Mouse (Mus musculus) heart, adult 18-20 months (tissue): ENCODE data around the gene Zcwpw1. TPM values are rescaled to one million over a fixed set of nuclear protein-coding genes. Genes with fewer than 3 reads are reported as not detected.
"Not testable (repeated sequence)": the region's sequence is repeated elsewhere in the genome, so short reads cannot be mapped to it uniquely, and the experiment has no call there.

Experiments
- DNase-seq, 2 experiments: peaks; one replicate each; pipeline ENCODE4 v3.0.0; 2021 to 2022; ENCODE audit warnings: mixed read lengths in 1 of 2
- long read RNA-seq, 2 experiments: library from polyadenylated mRNA; stranded (forward); transcript quantifications; one replicate each; pipeline ENCODE4 v2.0.0; 2021
- total RNA-seq, 2 experiments: library from RNA; stranded (reverse); gene quantifications; 2 replicates each; pipeline ENCODE4 v1.2.3; 2021

The Zcwpw1 gene
- total RNA-seq = under 1 TPM; 0.22 to 0.72 TPM
- long read RNA-seq, experiment 1, partial matches to known transcripts = 1 of 1 reads
- long read RNA-seq, experiment 1, other reads (novel, unspliced or antisense) = 0 of 1 reads
- long read RNA-seq, experiment 2, partial matches to known transcripts = 1 of 1 reads
- long read RNA-seq, experiment 2, other reads (novel, unspliced or antisense) = 0 of 1 reads

DNA sequence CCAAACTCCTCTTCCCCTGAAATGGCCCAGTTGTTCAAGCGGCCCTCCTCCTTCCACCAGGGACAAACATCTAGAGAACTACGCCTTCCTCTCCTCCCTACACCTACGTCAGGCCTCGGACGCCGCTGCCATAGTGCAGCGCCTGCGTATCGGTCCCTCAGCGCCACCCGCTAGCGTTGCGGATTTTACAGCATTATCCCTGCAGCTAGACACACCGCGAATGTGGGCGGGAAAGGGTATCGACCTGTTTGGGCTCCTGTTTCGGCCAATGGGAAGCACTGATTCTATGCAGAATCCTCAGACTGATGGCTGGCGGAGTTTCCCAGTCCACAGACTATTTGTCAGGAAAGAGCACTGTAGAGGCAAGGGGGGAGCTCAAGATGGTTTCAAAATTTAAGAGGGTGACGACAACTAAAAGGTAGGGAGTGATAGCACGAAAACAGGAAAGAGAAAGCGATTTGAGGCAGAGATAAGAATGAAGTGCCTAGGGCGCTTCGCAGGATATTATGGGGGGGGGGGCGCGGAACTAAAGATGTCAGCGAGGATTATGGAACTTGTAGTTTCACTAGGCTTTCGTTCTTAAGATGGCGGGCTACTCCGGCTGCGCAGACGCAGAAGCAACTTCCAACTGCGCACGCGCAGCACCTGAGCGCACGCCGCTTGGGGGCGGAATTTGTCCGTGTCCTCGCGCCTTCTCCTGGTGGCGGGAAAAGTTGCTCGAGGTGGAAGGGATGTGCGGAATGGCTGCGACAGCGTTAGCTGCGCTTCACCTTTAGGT is at the start of gene Zcwpw1, which contains the start of gene Mepce:
Zcwpw1 (plus strand) TSS at position 648 of the 778 bp plus-strand sequence.
Mepce (minus strand) TSS at position 505 of the 778 bp plus-strand sequence.
- peak; percentile 96 to 97 for DNase-seq

DNA sequence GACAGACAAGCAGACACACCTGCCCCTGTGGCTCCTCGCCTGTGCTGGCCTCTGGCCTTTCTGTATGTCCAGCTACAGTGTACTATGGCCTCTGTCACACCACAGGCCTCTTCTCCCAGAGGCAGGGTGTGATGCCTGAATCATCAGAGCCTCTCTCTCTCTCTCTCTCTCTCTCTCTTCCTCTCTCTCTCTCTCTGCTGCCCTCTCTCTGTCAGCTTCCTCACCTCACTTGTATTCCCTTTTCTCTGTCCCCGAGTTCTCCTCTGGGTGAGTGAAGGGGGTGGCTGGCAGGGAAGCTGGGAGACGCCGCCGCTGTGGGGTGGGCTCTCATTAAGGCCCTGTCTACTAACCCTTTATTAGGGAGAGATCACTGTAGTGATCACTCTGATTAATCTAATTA is 49.1 kb upstream of the Zcwpw1 start:
- no peak for DNase-seq

DNA sequence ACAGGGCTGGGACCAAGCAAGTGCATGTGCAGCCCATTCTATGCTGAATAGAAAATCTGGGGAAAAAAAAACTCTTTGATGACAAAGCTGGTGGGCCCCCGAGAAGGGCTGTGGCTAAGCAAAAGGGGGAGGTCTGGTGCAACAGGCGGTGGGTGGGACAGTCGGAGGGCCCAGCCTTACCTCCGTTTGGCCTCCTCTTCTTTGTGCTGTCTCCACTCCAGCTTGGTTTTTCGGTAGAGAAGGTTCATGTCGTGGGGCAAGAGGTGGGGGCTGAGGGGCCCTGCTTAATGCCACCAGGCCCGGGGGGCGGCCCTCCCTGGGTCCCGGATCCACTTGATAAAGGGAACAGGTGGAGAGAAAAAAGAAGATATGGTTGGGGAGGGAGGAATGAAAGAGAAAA is 48.1 kb upstream of the Zcwpw1 start:
- no peak for DNase-seq

DNA sequence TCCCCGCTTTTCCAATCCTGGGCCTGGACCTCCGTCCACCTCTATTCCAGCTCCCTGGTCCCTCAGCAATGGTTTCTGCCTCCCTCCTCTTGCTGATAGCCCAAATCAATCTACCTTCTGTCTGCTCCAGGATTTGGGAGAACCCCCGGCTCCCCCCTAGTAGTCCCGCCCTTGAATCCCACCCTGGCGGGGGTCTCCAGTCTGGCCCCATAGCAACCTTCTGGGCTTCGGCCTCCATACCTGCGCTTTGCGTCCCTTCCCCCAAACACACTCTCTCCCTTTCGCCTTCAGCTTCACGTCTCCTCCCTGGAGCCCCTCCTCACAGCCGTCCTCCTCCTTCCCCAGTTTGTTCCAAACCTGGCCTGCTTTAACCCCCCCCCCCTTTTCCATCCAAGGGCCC is 47.1 kb upstream of the Zcwpw1 start:
- no peak for DNase-seq

DNA sequence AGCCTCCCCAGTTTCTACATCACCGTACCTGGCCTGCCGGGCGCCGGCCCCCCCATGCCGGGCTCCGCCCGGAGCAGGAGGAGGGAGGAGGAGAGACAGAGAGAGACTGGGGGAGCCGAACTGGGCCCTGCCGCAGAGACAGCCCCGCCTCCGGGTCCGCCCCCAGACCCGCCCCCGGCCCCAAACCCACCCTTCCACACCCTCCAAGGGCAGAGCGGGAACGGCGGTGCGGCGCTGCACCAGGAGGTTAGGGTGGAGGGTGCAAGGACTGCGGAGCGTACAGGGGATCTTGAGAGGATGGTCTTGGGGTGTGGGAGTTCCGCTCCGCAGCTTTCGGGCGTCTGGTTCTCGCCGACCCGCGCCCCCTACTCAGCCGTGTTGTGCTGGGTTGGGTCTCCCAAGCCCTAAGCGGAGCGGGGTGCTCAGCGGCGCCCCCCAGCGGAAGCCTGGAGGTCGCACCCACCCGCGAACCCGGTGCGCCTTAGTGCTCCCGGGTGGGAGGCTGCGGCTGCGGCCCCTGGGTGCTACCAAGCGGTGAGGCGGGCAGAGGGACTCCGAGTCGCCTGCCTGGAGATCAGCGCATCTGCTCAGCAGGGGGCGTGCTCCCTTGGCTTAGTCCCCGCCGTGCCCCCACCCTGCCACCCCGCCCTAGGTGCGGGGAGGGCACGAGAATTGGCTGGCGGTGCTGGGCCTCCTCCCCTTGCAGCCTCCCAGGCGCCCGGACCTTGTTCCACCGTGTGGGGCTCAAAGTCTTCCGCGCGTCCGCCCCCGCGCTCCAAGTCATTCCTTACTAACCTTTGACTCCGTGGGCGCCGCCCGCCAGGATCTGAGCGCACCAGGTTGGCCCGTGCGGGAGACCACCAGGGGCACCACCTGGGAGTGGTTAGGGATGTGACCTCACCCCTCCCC is 46.3 kb upstream of the Zcwpw1 start, which contains the start of gene Nyap1:
Nyap1 (minus strand) TSS at position 585 of the 909 bp plus-strand sequence.
- DNase-seq = peak; percentile 75 to 87

DNA sequence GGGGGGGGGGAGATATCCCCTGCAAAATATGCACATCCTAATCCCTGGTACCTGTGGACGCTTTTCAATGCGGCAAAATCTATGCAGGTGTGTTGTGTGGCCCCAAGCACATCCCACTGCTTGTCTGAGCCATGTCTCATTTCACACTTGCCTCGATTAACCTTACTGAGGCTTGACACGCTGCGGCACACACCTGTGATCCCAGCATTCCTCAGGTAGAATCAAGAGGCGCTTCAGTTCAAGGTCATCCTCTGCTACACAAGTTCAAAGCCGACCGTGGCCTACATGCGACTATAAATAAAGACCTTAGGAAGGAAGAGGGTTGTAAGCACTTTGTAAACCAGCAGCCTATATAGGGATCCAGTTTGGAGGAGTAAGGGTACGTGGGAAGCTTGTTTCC is 45.5 kb upstream of the Zcwpw1 start:
- no peak for DNase-seq

DNA sequence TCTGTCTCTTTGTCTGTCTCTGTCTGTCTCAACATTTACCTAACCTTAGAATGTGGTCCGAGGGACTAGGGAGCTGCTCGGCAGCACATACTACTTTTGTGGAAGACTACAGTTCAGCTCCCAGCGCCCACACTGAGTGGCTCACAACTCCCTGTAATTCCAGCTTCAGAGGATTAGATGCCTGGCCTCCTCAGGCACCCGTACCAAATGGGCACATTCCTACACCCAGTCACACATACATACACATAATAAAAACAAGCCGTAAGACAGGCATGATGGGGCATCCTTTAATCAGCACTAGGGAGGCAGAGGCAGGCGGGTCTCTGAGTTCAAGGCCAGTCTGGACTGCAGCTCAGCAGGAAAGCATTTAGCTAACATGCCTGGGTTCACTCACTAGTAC is 44.8 kb upstream of the Zcwpw1 start:
- no peak for DNase-seq

DNA sequence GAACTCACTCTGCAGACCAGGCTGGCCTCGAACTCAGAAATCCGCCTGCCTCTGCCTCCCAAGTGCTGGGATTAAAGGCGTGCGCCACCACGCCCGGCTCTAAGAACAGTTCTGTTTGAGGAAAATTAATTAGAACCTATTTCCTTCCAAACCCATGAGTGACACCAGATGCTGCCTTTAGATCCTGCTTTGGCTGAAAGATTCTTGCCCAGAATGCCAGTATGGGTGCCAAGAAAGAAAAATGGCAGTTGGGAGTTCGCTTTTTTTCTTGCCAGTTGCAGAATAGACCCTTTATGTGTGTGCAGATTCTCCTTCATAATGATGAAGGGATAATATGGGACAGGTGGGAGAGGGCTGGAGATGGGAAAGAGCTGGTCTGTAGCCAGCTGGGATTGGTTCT is 43.4 kb upstream of the Zcwpw1 start:
- DNase-seq = no peak

DNA sequence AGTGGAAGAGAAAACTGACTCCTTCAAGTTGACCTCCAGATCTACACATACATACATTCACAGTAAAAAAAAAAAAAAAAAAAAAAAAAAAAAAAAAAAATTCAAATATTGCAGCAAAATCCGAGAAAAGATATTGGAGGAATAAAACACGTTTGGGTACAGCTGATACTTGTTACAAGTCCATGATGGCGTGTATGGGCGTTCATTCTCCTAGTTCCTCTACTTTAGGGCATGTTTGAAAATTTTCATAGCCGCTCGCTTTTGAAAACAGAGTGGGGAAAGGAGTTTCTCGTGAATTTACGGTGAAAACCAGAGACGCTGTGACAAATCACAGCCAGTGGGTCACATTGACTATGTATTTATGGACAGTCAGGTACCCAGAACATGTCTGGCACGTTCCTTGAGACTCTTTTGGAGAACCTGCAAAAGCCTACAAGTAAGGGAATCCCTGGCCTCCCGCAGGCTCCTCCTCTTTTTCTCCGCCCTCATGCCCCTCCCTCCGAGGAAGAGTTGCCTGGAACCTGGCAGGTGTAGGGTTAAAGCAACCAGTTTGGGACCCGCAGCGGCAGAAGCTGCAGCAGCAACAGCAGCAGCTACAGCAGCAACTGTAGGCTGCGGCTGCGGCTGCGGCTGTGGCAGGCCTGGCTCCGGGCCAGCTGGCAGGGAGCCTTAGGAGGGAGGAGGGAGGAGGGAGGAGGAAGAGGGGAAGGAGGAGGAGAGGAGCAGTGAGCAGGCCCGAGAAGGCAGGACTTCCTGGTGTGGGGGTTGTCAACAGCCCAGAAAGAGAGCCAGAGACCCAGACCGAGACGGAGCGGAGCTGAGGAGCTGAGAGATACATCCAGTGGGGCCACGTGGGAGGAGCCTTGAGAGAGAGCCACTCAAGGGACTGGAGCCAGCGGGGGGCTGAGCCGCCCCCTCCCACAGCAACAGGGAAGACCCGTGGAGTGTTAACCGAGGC is 42.1 kb upstream of the Zcwpw1 start, which contains the start of gene Tsc22d4:
Tsc22d4 (plus strand) TSS at position 517 of the 958 bp plus-strand sequence.
- peak; percentile 95 to 97 for DNase-seq

DNA sequence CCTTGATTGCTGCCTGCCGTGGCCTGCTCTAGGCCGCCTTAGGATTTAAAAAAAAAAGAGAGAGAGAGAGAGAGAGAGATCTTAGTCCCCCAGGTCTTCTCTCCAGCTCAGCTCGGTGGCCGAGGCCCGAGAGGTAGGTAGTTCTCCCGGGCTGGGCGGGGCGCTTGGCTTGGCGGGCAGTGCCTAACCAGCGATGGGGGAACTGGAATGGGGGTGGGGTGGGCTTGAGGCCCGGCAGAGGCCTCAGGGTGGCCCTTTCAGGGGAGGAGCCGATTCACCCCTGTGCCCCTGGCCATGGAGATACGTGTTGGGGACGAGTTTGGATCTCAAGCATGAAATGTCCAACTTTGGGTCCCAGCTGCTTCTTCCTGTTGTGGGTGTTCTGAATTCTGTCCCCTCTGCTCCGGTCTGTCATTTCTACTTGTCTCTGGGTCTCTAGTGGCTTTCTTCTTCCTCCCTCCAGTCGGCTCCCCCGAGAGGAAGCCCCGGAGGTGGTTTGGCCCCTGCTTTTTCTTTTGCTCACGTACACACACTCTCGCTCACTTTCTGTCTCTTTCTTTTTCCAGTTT is 41.2 kb upstream of the Zcwpw1 start:
- peak; percentile 82 to 85 for DNase-seq

DNA sequence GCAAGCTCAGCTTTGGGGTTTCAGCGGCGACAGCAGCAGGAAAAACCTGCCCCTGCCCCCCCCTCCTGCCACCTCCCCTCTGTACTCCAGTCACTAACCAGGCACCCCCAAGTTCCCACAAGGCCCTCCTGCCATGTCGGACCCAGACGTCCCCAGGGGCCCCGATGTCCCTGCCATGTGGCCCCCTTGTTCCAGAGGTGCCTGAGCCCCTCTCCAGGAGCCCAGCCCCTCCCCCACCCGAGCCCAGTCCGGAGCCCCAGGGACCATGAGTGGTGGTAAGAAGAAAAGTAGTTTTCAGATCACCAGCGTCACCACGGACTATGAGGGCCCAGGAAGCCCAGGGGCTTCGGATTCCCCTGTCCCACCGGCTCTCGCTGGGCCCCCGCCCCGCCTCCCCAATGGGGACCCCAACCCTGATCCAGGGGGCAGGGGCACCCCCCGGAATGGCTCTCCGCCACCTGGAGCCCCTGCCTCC is 40.7 kb upstream of the Zcwpw1 start:
- no peak for DNase-seq

DNA sequence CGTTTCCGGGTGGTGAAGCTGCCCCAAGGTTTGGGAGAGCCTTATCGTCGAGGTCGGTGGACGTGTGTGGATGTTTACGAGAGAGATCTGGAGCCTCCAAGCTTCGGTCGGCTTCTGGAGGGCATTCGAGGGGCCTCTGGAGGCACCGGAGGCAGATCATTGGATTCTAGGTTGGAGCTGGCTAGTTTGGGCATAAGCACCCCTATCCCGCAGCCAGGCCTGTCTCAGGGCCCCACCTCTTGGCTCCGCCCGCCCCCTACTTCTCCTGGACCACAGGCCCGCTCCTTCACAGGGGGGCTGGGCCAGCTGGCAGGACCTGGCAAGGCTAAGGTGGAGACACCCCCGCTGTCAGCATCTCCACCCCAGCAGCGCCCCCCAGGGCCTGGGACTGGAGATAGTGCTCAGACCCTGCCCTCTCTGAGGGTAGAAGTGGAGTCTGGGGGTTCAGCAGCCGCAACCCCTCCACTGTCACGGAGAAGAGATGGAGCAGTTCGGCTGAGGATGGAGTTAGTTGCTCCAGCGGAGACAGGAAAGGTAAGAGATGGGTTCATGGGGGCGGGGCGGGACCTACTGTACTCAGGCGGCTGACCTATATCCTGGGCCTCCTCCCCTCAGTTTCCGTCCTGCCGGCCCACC is 40.2 kb upstream of the Zcwpw1 start:
- peak; percentile 72 to 76 for DNase-seq

DNA sequence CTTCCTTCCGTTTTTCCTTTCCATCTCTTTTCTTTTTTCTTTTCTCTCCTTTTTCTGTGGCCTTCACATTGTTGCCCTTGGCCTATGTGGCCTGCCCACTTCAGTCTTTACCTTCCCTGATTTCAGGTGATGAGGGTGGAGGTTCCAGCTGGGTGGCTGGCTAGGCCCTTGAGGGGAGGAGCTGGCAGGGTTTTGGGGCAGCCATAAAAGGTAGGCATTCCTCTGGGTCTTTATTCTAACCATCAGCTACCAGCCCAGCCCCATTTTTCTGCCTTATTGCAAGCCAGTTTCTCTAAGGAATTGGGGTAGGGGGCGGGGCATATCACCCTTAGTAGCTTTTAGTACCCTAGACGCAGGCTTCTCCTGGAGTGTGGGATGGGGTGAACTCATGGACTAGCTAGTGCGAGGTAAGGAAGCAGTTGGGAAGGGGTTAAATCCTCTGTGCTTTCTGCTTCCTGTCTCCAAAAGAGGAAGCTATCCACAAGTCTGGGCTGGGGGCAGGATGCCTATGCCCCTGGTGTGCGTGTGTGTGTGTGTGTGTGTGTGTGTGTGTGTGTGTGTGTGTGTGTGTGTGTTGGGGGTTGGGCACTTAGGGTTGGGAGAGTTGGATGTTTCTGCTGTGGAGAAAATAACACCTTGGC is 39.3 kb upstream of the Zcwpw1 start:
- peak; percentile 54 to 68 for DNase-seq

DNA sequence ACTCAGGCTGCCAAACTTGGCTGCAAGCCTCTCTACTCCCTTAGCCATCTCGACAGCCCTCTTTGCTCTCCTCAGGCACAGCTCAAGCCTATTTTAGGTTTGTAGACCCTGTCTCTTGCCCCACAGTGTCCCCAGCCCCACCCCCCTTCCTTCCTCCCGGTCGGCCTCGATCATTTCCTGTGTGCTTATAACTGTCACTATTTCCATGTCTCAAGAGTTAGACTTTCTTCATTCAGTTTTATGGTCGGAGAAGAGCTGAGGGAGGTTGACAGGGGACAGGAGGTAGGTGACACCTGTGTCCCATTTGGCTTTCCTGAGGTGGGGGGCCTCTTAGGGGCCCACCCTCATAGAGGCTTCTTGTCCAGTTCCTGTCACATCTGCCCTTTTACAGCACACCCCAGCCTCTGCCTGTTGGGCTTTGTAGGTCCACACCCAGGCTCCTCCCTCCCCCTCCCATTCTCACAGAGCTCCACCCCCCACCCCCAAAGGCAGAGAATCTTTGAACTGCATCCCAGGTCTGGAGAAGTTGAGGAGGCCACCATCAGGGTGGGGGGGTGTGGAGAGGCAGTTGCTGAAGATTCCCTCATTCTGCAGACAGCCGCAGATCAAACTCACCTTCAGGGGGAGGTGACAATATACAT is 38.3 kb upstream of the Zcwpw1 start:
- peak; percentile 49 to 53 for DNase-seq

DNA sequence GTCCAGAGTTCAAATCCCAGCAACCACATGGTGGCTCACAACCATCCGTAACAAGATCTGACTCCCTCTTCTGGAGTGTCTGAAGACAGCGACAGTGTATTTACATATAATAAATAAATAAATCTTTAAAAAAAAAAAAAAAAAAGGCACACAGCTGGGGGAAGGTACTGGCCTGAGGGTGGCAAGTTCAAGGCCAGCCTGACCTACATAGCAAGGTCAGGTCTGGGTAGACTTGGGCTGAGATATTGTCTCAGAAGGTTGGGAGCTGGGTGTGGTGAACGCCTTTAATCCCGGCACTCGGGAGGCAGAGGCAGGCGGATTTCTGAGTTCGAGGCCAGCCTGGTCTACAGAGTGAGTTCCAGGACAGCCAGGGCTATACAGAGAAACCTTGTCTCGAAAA is 37.4 kb upstream of the Zcwpw1 start:
- DNase-seq = not testable (repeated sequence)

DNA sequence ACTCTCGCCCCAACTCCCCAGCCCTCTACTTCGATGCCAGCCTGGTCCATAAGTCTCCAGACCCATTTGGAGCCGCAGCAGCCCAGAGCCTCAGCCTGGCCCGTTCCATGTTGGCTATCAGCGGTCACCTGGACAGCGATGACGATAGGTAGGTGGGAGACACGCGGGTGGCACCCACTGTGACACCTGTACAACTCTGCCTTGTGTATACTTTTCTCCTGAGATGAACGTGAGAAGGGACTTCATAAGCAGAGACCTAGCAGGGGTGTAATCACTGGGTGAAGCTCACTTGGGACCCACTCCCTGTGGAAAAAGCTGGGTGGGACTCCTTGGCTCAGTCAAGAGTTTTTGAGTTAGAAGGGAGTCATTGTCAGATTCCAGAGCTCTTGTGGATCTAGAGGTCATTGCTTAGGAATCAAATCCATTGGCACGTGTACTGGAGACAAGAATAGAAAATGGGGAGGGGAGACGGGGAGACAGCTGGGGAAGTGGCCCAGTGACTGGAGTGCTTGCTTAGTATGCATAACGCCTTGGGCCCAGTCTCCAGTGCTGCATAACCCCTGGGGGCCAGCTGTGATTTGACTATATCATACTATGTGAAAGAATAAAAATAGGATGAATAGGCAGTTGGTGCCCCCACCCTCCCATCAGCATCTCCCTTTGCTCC is 36.2 kb upstream of the Zcwpw1 start:
- DNase-seq = peak; percentile 53 to 65

DNA sequence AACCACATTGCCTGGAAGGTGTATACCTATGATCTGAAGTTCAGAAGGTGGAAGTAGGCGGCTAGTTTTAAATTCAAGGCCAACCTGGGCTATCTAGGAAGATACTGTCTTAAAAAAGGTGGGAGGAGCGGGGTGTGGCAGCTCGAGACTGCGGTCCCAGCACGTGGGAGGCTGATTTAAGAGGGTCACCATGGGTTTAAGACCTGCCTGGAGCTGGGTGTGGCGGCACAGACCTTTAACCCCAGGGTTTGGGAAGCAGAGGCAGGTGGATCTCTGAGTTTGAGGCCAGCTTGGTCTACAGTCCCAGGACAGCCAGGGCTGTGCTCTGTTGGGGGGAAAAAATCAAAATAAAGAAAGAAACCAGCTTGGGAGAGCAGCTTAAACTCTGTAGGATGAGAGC is 35.6 kb upstream of the Zcwpw1 start:
- no peak for DNase-seq

DNA sequence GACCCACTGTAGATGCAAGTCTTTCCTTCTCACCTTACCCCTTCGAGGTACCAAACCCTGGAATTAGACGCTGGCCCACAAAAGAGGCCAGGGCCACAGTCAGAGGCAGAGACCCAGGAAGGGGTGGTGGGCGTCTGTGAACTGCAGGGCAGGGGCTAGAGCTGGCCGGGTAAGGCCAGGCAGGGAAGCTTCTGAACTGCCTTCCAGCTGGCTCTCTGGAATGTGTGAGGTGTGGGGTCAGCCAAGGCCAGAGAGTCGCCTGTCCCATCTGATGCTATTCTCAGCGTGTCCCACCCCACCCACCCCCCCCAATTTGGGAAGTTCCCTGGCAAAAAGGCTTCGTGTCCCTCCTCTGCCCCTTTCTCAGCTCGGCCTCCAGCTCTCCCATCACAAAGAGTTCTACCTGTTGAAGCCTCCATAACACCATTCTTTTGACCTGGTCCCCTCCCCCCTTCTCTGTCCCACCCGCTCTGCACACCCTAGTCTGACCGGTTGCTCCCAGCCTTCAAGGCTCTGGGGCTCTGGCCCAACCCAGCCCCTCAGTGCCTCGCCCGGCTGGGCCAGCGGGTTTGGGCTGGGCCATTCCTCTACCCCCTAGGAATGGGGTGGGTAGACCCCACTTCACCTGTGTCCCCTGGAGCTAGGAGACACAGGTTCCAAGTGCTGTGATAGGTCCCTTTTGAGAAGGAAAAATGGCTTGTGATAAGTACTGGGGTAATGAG is 34.3 kb upstream of the Zcwpw1 start:
- peak; percentile 59 to 72 for DNase-seq
